Mouse (Mus musculus): ENCODE results near the gene Tmem45b. TPM values are rescaled to one million over a fixed set of nuclear protein-coding genes. Genes with fewer than 3 reads are reported as not detected.
"Not testable (repeated sequence)": the region's sequence is repeated elsewhere in the genome, so short reads cannot be mapped to it uniquely, and the experiment has no call there.

Tmem45b gene
- total RNA-seq (2021): 1 to 10 TPM; 2.0 to 2.9 TPM
- long read RNA-seq, experiment 1, partial matches to known transcripts: 0 of 4 reads
- long read RNA-seq, experiment 1, other reads (novel, unspliced or antisense): 2 of 4 reads
- long read RNA-seq, experiment 2, partial matches to known transcripts: 0 of 1 reads
- long read RNA-seq, experiment 2, other reads (novel, unspliced or antisense): 0 of 1 reads

- DNase-seq (ENCODE audit: low spot score in 2 of 2): no peak
Observed at GRCm38 (mm10) chr9:31463692-31464474, at the start of gene Tmem45b. Tmem45b (minus strand) TSS chr9:31464462.

GRCm38 (mm10) chr9:31508189-31508588 is 43.9 kb upstream of the Tmem45b start:
- no peak for DNase-seq (ENCODE audit: low spot score in 2 of 2)

- not testable (repeated sequence) for DNase-seq (ENCODE audit: low spot score in 2 of 2)
Observed at GRCm38 (mm10) chr9:31501221-31501620, 37.0 kb upstream of the Tmem45b start.

DNA sequence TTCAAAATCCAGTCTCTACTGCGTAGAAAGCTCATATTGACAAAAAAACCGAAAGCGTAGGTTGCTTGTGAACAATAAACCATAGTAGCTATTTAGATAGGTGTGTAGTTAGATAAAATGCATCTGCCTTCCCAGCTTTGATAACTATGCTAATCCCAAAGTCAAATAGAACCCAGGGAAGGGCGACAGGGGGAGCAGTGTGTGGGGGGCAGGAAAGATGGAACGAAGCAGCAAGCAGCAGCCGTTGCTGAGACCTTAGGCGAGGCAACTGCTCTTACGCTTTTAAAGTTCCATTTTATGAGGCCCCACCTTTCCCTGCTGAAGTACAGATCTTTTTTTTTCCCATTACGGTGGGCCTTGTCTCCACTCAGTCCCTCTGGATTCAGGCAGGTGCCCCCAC is 1.1 kb downstream of the Tmem45b start:
- DNase-seq (ENCODE audit: low spot score in 2 of 2): no peak

DNA sequence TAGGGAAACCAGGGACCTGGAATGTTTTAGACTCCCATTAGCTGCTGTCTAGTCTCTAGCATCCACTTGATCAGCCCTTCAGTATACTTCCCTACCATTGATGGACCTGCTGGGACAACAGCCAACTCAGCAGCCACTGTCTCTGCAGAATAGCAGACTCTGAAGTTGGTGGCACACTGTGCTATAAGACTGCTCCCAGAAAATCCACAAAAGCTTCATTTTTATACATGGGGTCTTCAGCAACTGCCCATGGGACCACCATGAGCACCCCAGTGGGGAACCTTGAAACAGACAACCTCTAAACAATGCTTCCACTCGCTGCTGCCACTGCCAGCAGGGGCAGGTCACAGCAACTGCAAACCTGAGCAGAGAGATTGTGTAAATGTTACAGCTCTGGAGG is 9.9 kb downstream of the Tmem45b start:
- DNase-seq (ENCODE audit: low spot score in 2 of 2): no peak

GRCm38 (mm10) chr9:31452166-31452565 is 12.1 kb downstream of the Tmem45b start:
- DNase-seq (ENCODE audit: low spot score in 2 of 2): no peak

DNA sequence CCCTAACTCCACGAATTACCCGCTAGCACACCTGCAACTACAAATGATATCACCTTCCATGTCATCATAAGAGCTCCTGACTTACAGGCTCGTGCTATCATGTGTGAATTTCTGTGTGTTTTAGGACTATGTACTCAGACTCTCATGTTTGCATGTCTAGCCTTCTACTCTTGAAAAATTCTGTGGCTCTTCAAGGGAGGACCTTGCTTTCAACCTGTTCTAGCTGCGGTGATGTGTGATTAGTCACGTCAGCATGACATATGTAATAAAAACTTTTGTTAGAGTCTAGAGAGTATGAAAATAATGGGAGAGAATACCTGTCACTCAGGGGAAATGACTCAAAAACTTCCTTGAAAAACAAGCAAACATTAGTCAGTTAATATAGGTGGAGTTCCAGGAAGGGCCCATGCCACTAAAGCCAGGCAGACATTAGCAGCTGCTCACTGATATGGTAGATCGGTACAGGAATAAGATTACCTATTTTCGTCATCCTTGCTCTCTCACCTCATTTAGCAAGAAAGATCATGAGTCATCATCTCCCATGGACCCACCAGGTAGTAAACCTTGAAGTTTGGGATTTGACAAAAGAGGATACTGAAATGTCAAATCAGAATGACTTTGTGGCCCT is 15.0 kb downstream of the Tmem45b start:
- no peak for DNase-seq (ENCODE audit: low spot score in 2 of 2)

DNA sequence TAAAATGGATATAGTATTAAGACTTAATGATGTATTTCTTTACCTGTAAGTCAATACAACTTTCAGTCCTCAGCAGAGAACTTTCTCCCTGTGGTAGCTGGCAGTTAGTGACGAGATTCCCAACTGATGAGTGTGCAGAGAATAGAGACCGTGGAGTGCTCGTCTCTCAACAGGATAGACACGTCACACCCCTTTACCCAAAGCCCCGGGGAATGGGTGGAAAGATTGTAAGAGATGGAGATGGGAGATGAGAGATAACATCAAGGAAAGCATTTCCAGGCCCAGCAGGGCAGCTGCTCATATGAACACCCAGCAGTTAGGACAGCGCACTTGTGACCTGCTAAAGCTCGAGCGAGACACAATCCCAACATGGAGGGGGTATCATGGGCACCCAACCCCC is 20.0 kb downstream of the Tmem45b start:
- no peak for DNase-seq (ENCODE audit: low spot score in 2 of 2)

DNA sequence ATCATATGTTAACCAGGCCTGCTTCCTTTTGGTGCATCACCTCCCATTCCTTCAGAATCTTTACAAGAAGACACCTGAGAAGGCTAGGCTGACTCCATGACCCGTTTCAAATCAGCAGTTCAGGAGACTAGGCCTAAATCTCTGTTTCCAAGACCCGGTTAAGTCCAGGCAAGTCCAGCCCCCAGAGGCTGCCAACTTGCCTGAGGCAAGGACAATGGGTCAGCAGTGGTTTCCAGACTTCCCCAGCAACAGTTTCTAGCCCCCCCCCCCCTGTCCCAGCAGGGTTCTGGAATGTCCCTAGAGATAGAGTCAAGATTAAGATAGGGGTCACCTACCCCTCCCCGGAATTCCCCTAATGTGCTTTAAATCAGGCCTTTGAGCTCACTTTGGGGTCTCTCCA is 22.8 kb downstream of the Tmem45b start:
- DNase-seq (ENCODE audit: low spot score in 2 of 2): no peak

DNA sequence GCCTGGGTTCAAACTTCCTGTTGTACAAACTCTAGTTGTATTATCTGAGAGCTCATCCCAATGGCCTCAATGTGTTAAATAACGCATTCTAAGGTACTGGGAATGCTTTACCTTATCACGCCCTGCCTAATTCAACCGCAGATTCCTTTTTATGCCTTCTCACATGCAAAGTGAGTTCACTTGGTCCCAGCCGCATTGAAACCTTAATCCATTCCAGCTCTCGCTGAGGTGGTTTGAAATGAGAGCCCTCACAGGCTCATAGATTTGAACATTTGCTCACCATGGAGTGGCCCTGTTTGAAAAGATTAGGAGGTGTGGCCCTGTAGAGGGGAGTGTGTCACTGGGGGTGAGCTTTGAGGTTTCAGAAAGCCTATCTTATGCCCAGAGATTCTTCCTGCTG is 23.9 kb downstream of the Tmem45b start:
- DNase-seq (ENCODE audit: low spot score in 2 of 2): no peak

DNA sequence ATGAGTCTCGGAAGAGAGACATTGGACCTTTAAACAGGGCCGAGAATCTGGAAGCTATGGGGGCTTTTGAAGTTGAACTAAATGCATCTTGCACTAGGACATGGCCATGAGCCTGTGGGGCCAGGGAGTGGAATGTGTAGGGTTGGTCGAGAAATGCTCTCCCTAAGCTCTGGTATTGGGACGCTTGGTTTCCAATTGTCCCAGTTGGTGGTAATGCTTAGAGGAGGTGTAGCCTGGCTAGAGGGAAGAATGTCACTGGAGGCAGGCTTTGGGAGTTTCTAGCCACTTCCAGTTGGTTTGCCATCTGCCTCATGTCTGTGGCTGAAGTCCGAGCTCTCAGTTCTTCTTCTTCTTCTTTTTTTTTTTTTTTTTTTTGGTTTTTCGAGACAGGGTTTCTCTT is 24.9 kb downstream of the Tmem45b start:
- DNase-seq (ENCODE audit: low spot score in 2 of 2): no peak

- no peak for DNase-seq (ENCODE audit: low spot score in 2 of 2)
Observed at GRCm38 (mm10) chr9:31438834-31439233, 25.4 kb downstream of the Tmem45b start.

- no peak for DNase-seq (ENCODE audit: low spot score in 2 of 2)
Observed at GRCm38 (mm10) chr9:31437861-31438260, 26.4 kb downstream of the Tmem45b start.

GRCm38 (mm10) chr9:31435415-31435814 is 28.8 kb downstream of the Tmem45b start:
- DNase-seq (ENCODE audit: low spot score in 2 of 2): no peak

- no peak for DNase-seq (ENCODE audit: low spot score in 2 of 2)
Observed at GRCm38 (mm10) chr9:31433431-31433830, 30.8 kb downstream of the Tmem45b start.

GRCm38 (mm10) chr9:31432336-31432975 is 31.8 kb downstream of the Tmem45b start:
- DNase-seq (ENCODE audit: low spot score in 2 of 2): no peak

DNA sequence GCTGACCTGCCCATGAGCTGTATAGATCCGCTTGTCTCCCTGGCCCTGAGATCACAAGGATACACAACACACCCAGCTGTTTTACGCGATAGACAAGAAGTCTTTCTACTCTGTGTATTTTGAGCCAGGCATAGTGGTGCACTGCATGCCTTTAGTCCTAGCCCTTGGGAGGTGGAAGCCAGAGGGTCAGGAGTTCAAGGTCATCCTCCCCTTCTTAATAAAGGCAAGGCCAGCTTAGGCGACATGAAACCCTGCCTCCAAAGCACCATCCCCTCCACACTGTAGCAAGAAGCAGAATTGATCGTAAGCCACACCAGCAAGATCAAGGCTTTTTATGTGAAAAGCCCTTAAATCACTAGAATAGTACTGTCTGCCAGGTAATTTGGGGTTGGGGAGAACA is 32.5 kb downstream of the Tmem45b start:
- DNase-seq (ENCODE audit: low spot score in 2 of 2): no peak

DNA sequence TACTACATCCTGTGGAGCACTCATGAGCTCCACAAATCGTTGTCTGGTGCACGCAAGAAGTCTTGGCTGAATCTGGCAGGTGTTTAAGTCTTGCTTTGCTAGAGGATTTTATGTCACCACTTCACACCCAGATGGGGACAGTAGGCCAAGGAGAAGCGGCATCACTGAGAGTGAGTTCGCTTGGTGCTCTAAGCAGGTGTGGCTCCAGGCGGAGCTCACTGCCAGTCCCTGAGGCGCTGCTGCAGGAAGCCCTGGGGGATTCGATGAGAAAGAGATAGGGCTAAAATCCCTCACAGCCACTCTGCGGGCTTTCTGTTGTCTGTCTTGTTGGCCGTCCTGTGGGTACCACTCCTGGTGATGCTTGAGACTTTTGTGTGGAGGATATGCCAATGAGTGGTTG is 34.3 kb downstream of the Tmem45b start:
- DNase-seq (ENCODE audit: low spot score in 2 of 2): no peak

- DNase-seq (ENCODE audit: low spot score in 2 of 2): no peak
Observed at GRCm38 (mm10) chr9:31428971-31429370, 35.3 kb downstream of the Tmem45b start.

DNA sequence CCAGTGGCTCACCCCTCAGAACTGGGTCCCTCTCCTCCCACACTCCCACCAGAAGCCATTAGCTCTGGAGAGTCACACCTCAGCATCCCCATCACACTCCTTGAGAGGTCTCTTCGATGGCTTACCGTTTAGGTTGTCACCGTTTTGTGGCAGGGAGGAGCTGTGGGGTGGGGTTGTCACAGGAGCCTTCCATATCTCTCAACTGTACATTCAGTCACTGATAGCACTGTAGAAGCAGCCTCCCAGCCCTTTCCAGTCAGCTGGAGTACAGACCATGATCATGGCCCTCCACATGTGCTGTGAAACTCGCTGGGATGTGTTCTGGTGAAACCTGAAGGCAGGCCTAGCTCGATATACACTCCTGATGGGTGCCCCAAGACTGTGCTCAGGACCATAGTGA is 42.1 kb downstream of the Tmem45b start:
- no peak for DNase-seq (ENCODE audit: low spot score in 2 of 2)

GRCm38 (mm10) chr9:31418821-31419220 is 45.4 kb downstream of the Tmem45b start:
- DNase-seq (ENCODE audit: low spot score in 2 of 2): no peak

DNA sequence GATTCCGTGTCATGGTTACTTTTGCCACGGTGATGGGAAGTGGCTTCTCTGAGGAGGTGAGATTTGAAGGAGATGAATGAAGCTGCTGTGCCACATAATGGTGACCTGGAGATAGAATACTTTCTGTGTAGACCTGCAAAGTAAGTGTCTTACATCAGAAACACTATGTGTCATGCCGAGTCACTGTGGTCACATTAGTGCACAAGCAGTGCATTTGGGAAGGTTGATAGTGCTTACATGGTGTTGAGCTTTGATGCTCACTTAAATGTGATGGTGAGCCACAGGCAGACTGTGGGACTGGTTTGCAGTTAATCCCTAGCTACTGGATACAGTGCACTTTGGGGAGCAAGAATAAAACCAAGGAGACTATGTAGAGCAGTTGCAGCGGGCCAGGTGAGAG is 52.1 kb downstream of the Tmem45b start:
- DNase-seq (ENCODE audit: low spot score in 2 of 2): no peak

All from adrenal gland, postnatal 4 days (tissue).